Mouse (Mus musculus) right cerebral cortex, postnatal 25 days (tissue): Measurements from ENCODE around the gene Rfx6.

Experiments used
- DNase-seq: peaks from one replicate; pipeline ENCODE4 v3.0.0; 2022

Rfx6 gene

GRCm38 (mm10) chr10:51677548-51678250 lies at the start of gene Rfx6:
Gene Rfx6, plus strand, starts transcription at chr10:51677756.
- peak; percentile 16 for DNase-seq

GRCm38 (mm10) chr10:51631411-51632136 lies 46.0 kb upstream of the Rfx6 start, which contains the start of gene Gprc6a:
Gene Gprc6a, minus strand, starts transcription at chr10:51631461.
- no peak for DNase-seq

GRCm38 (mm10) chr10:51649506-51650221 lies 27.9 kb upstream of the Rfx6 start:
- no peak for DNase-seq

- DNase-seq = no peak
These were observed 20.2 kb upstream of the Rfx6 start for GRCm38 (mm10) chr10:51657324-51657723.

GRCm38 (mm10) chr10:51669334-51669733 lies 8.2 kb upstream of the Rfx6 start:
- DNase-seq = no peak

GRCm38 (mm10) chr10:51671583-51671982 lies 6.0 kb upstream of the Rfx6 start:
- DNase-seq = no peak

GRCm38 (mm10) chr10:51672082-51672779 lies 5.3 kb upstream of the Rfx6 start:
- no peak for DNase-seq

GRCm38 (mm10) chr10:51678251-51678639 lies 689 bp downstream of the Rfx6 start:
- DNase-seq = peak; percentile 4

GRCm38 (mm10) chr10:51720904-51721303 lies 43.3 kb downstream of the Rfx6 start:
- DNase-seq = no peak

- no peak for DNase-seq
These were observed 83.9 kb downstream of the Rfx6 start for GRCm38 (mm10) chr10:51761436-51761835.

GRCm38 (mm10) chr10:51763241-51763640 lies 85.7 kb downstream of the Rfx6 start:
- no peak for DNase-seq

- no peak for DNase-seq
These were observed 90.9 kb downstream of the Rfx6 start for GRCm38 (mm10) chr10:51768445-51768844.

GRCm38 (mm10) chr10:51769252-51769651 lies 91.7 kb downstream of the Rfx6 start:
- DNase-seq = no peak

- DNase-seq = no peak
These were observed 102.1 kb downstream of the Rfx6 start for GRCm38 (mm10) chr10:51779648-51780047.
